Mouse (Mus musculus) CD4-positive, CD25-positive, alpha-beta regulatory T cell, adult 4 months (primary cell): ENCODE measurements around the gene Col8a2. TPM values are rescaled to one million over a fixed set of nuclear protein-coding genes. Genes with fewer than 3 reads are reported as not detected.

Experiments
- ATAC-seq: one replicate; pipeline ENCODE4 v1.8.0; 2017
- polyA plus RNA-seq, 2 experiments: library from polyadenylated mRNA; unstranded; fragments of 100-300 nt; shearing (Covaris generic); gene quantifications; one replicate each; pipeline ENCODE4 v1.2.1; 2017

Col8a2 gene
- polyA plus RNA-seq, 2 experiments from 2014 or later = not detected

DNA sequence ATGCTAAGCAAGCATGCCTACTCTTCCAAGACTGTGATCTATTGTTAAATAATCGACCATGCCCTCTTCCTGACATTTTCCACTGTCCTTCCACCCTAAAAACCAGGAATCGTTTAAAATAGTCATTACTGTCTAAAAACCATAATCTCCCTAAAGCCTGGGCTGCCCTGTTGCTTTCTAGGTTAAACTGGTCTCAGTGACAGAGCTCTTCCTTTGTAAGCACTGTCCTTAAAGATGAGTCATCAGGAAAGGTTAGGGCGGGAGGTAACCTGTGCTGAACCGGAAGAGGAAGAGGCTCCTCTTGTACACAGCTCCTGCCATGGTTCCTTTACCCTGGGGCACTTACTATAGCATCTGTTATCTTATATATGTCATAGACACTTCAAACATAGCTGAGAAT lies 52.9 kb downstream of the Col8a2 start:
- no peak for ATAC-seq

GRCm38 (mm10) chr4:126343451-126343850 lies 56.9 kb downstream of the Col8a2 start:
- ATAC-seq = no peak

DNA sequence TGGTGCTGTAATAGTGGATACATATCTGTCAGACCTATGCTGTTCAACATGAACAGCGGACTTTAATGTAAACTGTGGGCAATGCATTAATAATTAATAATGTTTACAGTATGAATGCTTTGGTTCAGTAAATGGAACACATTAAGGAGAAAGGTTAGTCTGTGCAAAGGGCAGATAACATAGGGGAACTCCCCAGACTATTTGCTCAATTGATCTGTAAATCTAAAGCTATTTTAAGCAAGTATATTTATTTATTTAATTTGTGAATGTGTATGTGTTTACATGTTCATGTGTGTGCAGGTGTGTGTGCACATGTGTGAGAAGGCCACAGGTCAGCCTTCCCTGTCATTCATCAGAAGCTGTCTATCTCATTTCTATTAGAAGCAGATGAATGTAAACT lies 73.5 kb downstream of the Col8a2 start:
- ATAC-seq = no peak

Other genes with a start within 250 kb of the Col8a2 start
- 10 to 100 TPM; 49.0 to 58.9 TPM for gene Mrps15, start 239.9 kb upstream of the Col8a2 start, polyA plus RNA-seq
- under 1 TPM in 1 of 2 experiments, not detected in 1; 0.70 TPM for gene Oscp1, start 228.2 kb upstream of the Col8a2 start, polyA plus RNA-seq
- 10 to 100 TPM; 68.6 to 76.0 TPM for gene Lsm10, start 190.2 kb upstream of the Col8a2 start, polyA plus RNA-seq
- 10 to 100 TPM; 11.4 to 23.2 TPM for gene Stk40, start 182.8 kb upstream of the Col8a2 start, polyA plus RNA-seq
- gene Eva1b, start 139.0 kb upstream of the Col8a2 start, polyA plus RNA-seq = 10 to 100 TPM; 10.5 to 12.7 TPM
- gene Sh3d21, start 123.3 kb upstream of the Col8a2 start, polyA plus RNA-seq = 1 to 10 TPM in 1 of 2 experiments, under 1 TPM in 1; 0.56 to 1.2 TPM
- 100 to 1,000 TPM; 222 to 330 TPM for gene Thrap3, start 84.0 kb upstream of the Col8a2 start, polyA plus RNA-seq
- gene Map7d1, start 30.4 kb upstream of the Col8a2 start, polyA plus RNA-seq = 1 to 10 TPM; 2.0 to 6.3 TPM
- gene Trappc3, start 24.5 kb upstream of the Col8a2 start, polyA plus RNA-seq = 100 to 1,000 TPM in 1 of 2 experiments, 10 to 100 TPM in 1; 64.4 to 121 TPM
- gene Adprhl2, start 34.9 kb downstream of the Col8a2 start, polyA plus RNA-seq = 10 to 100 TPM; 20.3 to 33.8 TPM
- gene Tekt2, start 38.9 kb downstream of the Col8a2 start, polyA plus RNA-seq = not detected
- 10 to 100 TPM; 17.2 to 17.7 TPM for gene Ago3, start 142.8 kb downstream of the Col8a2 start, polyA plus RNA-seq
- gene Ago1, start 181.8 kb downstream of the Col8a2 start, polyA plus RNA-seq = 10 to 100 TPM in 1 of 2 experiments, 1 to 10 TPM in 1; 9.8 to 10.1 TPM
- under 1 TPM in 1 of 2 experiments, not detected in 1; 0.09 TPM for gene Ago4, start 246.7 kb downstream of the Col8a2 start, polyA plus RNA-seq